Comparison of ENCODE assay signal across 22 mouse cellular contexts in the genomic region with DNA sequence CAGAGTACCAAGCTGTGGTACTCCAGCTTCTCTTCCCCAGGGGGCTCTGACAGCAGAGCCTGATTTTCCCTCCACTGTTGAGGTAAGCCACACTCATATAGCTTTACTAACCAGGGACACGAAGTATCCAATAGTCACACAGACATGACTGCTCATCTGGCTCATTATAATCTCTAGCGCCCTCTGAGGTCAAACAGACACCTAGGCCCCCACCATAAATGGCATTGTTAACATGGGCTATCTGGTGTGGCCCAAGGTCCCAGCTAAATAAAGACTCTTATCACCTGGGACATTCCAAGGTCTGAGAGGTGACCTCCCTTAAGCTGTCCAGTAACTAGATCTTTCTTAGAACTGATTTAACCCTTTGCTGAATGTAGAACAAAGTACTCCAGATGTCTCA.
DNase-seq lines count a peak whose midpoint lies in the region; ATAC-seq lines count a peak whose summit lies in the region.
"Had no signal": no experiment of that assay in that cellular context is flagged by ENCODE, and none has a peak within 500 bp of the region (broad histone marks: within the 10 kb centered on the region; RNA-seq: fewer than 3 reads in every experiment).

No protein-coding gene starts in this region.

- no peak overlapping the region for H3K4me3 ChIP-seq in liver, embryonic 11.5 days (ENCODE audit: low read depth, low read length)
- H3K4me3 ChIP-seq in embryonic facial prominence, embryonic 10.5 days = no peak overlapping the region
- H3K4me3 ChIP-seq: embryonic facial prominence, embryonic 13.5 days; forebrain, embryonic 13.5 days; hindbrain, embryonic 12.5 days had no signal

- WGBS in liver, embryonic 11.5 days = 33% methylated on average over 2 of the region's 2 CpGs
- WGBS in embryonic facial prominence, embryonic 10.5 days = 53% methylated on average over 2 of the region's 2 CpGs

- no peak overlapping the region for H3K4me2 ChIP-seq in liver, embryonic 11.5 days
- H3K4me2 ChIP-seq: embryonic facial prominence, embryonic 13.5 days; forebrain, embryonic 13.5 days; hindbrain, embryonic 12.5 days had no signal

- H3K9me3 ChIP-seq in liver, embryonic 11.5 days (ENCODE audit: control insufficient read depth, low read length) = no peaks in the 10 kb centered on the region
- no peaks in the 10 kb centered on the region for H3K9me3 ChIP-seq in embryonic facial prominence, embryonic 10.5 days
- H3K9me3 ChIP-seq: embryonic facial prominence, embryonic 13.5 days; forebrain, embryonic 13.5 days; hindbrain, embryonic 12.5 days had no signal

- peak; percentile 90 for DNase-seq in heart, adult 11 months
- DNase-seq in heart, adult 8-10 months (ENCODE audit: low spot score) = no peak
- no peak for DNase-seq in liver, embryonic 11.5 days (ENCODE audit: low spot score)
- DNase-seq in liver = no peak
- DNase-seq in heart, postnatal 4 days = peak; percentile 11
- no peak for DNase-seq in embryonic facial prominence, embryonic 10.5 days (ENCODE audit: low spot score)
- DNase-seq: adrenal gland, postnatal 14 days; B cell, adult 2 months; cerebellum, adult 11-12 months; cerebellum, adult 9-10 months; cerebellum, postnatal 25 days; forebrain, postnatal 0 days; gastrocnemius, postnatal 14 days; kidney, adult 8-10 months had no signal

- 0 out of 2 replicates have a peak, but pooled peaks have one; percentile 22 for ATAC-seq in liver, embryonic 11.5 days (replicated peaks; ENCODE audit: low FRiP score)
- no peak for ATAC-seq in CD4-positive, CD25-positive, alpha-beta regulatory T cell, adult 4 months
- ATAC-seq: activated CD4-positive, CD25-positive, alpha-beta regulatory T cell, adult 4 months; forebrain, embryonic 13.5 days; forebrain, postnatal 0 days; hindbrain, embryonic 16.5 days; inflammation-experienced regulatory T-cells, adult 6 months; intestine, postnatal 0 days had no signal

- H3K27ac ChIP-seq in liver, embryonic 11.5 days (ENCODE audit: low read depth, low read length) = no peak overlapping the region
- no peak overlapping the region for H3K27ac ChIP-seq in embryonic facial prominence, embryonic 10.5 days (replicated peaks)
- H3K27ac ChIP-seq: embryonic facial prominence, embryonic 13.5 days; forebrain, embryonic 13.5 days; hindbrain, embryonic 12.5 days had no signal

- no peak overlapping the region for H3K9ac ChIP-seq in liver, embryonic 11.5 days (ENCODE audit: low read depth, low read length)
- H3K9ac ChIP-seq: embryonic facial prominence, embryonic 13.5 days; forebrain, embryonic 13.5 days; forebrain, postnatal 0 days; hindbrain, embryonic 12.5 days had no signal

- no peaks in the 10 kb centered on the region for H3K36me3 ChIP-seq in liver, embryonic 11.5 days (ENCODE audit: control insufficient read depth, insufficient read depth, low read length)
- no peaks in the 10 kb centered on the region for H3K36me3 ChIP-seq in embryonic facial prominence, embryonic 10.5 days (replicated peaks)
- H3K36me3 ChIP-seq: embryonic facial prominence, embryonic 13.5 days; hindbrain, embryonic 12.5 days had no signal

- H3K27me3 ChIP-seq in liver, embryonic 11.5 days (replicated peaks; ENCODE audit: control insufficient read depth, insufficient read depth, low read length) = no peaks in the 10 kb centered on the region
- no peaks in the 10 kb centered on the region for H3K27me3 ChIP-seq in embryonic facial prominence, embryonic 10.5 days (replicated peaks; ENCODE audit: low read depth, poor library complexity, severe bottlenecking)
- H3K27me3 ChIP-seq: forebrain, embryonic 13.5 days; hindbrain, embryonic 12.5 days had no signal

- no peaks in the 10 kb centered on the region for H3K4me1 ChIP-seq in liver, embryonic 11.5 days (replicated peaks; ENCODE audit: control insufficient read depth, insufficient read depth, low read length)
- H3K4me1 ChIP-seq in embryonic facial prominence, embryonic 10.5 days = peaks cover 1% of the 10 kb centered on the region
- H3K4me1 ChIP-seq: forebrain, embryonic 13.5 days; hindbrain, embryonic 12.5 days had no signal

Comparison
In these comparisons a context has a peak if more than half of its experiments do, and no peak if none do; other contexts are left out.
1. DNase-seq: peak in heart, adult 11 months (single experiment) and heart, postnatal 4 days (single experiment); none in heart, adult 8-10 months (single experiment), liver, embryonic 11.5 days (single experiment), liver (single experiment) and embryonic facial prominence, embryonic 10.5 days (single experiment).